Mouse (Mus musculus) C2C12 (cell line): ENCODE results near the gene Rpf2.

ENCODE experiments used
- CTCF ChIP-seq: IDR thresholded peaks from one replicate; pipeline ENCODE4 v1.5.1; 2011; ENCODE audit not compliant: control insufficient read depth, insufficient read depth, insufficient read length
- MYOD1 ChIP-seq: IDR thresholded peaks from one replicate; pipeline ENCODE4 v1.6.1; 2011; ENCODE audit warnings: low read depth; ENCODE audit not compliant: control insufficient read depth, insufficient read length

DNA sequence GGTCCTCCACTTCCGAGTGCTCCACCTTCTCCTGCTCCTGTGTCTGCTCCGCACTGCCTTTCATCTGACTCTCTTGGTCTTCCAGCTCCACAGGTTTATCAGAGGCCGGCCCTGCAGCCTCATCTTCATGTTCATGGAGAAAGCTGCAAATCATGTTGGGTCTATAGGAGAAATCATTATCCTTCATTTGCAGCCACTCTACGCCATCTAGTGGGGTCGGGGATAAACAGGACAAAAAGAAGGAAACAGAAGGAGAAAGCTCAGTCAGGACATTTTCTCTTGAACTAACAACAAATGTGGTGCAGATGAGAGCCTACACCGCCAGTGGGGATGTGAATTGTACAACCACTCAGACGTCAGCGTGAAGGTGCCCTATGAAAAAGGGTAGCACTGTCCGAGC, 2.8 kb upstream of the Rpf2 start:
- TF ChIP-seq CTCF: no peak
- TF ChIP-seq MYOD1: no peak
